Mouse (Mus musculus) heart, embryonic 16.5 days (tissue): ENCODE measurements around the gene Slc51b. TPM values are rescaled to one million over a fixed set of nuclear protein-coding genes. Genes with fewer than 3 reads are reported as not detected.

ENCODE experiments used
- ATAC-seq: fragments of 200-750 bp; cut with Nextera tagmentation; replicated peaks from 2 replicates; pipeline ENCODE4 v1.8.0; 2017; ENCODE audit warnings: moderate number of reproducible peaks; ENCODE audit not compliant: insufficient read depth, low FRiP score; ENCODE audit errors: extremely low read depth
- H3K27ac ChIP-seq: fragments of 300-500 bp; sonication (generic); 2 replicates; pipeline ENCODE4 v1.5.1; 2014; ENCODE audit warnings: mild to moderate bottlenecking, low read length, control low read depth, moderate library complexity
- H3K27me3 ChIP-seq: fragments of 300-500 bp; sonication (generic); 2 replicates; pipeline ENCODE4 v1.6.1; 2014; ENCODE audit warnings: low read length, mixed read lengths; ENCODE audit not compliant: control insufficient read depth, insufficient read depth
- H3K36me3 ChIP-seq: fragments of 300-500 bp; sonication (generic); 2 replicates; pipeline ENCODE4 v1.6.1; 2014; ENCODE audit not compliant: control insufficient read depth, insufficient read depth
- H3K4me1 ChIP-seq: fragments of 300-500 bp; sonication (generic); 2 replicates; pipeline ENCODE4 v1.6.1; 2014; ENCODE audit warnings: low read length, mixed read lengths; ENCODE audit not compliant: control insufficient read depth, insufficient read depth
- H3K4me2 ChIP-seq: fragments of 300-500 bp; sonication (generic); 2 replicates; pipeline ENCODE4 v1.6.1; 2014; ENCODE audit warnings: low read depth, mild to moderate bottlenecking, control low read depth, low read length
- H3K4me3 ChIP-seq: fragments of 300-500 bp; sonication (generic); 2 replicates; pipeline ENCODE4 v1.5.1; 2014; ENCODE audit warnings: mild to moderate bottlenecking, control low read depth, low read length
- H3K9ac ChIP-seq: fragments of 300-500 bp; sonication (generic); 2 replicates; pipeline ENCODE4 v1.6.1; 2014; ENCODE audit warnings: low read length, control low read depth
- H3K9me3 ChIP-seq: fragments of 300-500 bp; sonication (generic); replicated peaks from 2 replicates; pipeline ENCODE4 v1.6.1; 2016; ENCODE audit warnings: low read length; ENCODE audit not compliant: control insufficient read depth
- WGBS: fragments of 180-500 bp; shearing (Covaris S2); extraction: QIAGEN DNeasy Blood & Tissue Kit; methylation state at CpG from one replicate; pipeline ENCODE4 v1.1.7; 2014; 5-methylcytosine and 5-hydroxymethylcytosine counted together
- polyA plus RNA-seq: library from polyadenylated mRNA; unstranded; fragments of >200 nt; fragmentation: Nextera tagmentation; extraction: Ambion mirVana; gene quantifications from 2 replicates; pipeline ENCODE4 v1.2.1, GENCODE M21; 2015

Slc51b gene
- polyA plus RNA-seq, 1 experiment from 2014 or later, result 0.70 TPM

GRCm38 (mm10) chr9:65371756-65372155, 51.0 kb downstream of the Slc51b start:
- Histone ChIP-seq H3K9me3 (no peaks in the 10 kb centered on the region), H3K36me3 (no peaks in the 10 kb centered on the region), H3K4me3 (no peak overlapping the region), H3K4me1 (no peaks in the 10 kb centered on the region), H3K27ac (no peak overlapping the region), H3K27me3 (no peaks in the 10 kb centered on the region), H3K9ac (no peak overlapping the region), H3K4me2 (no peak overlapping the region)
- no peak for ATAC-seq
- WGBS, result 67% methylated on average over 24 of the region's 24 CpGs

GRCm38 (mm10) chr9:65365721-65366120, 57.0 kb downstream of the Slc51b start:
- Histone ChIP-seq H3K36me3 (peaks cover 13% of the 10 kb centered on the region; the same call in 1 of the 2 replicates), H3K27me3 (no peaks in the 10 kb centered on the region), H3K9me3 (no peaks in the 10 kb centered on the region), H3K4me1 (peaks cover 12% of the 10 kb centered on the region), H3K9ac (no peak overlapping the region), H3K4me3 (no peak overlapping the region), H3K27ac (no peak overlapping the region), H3K4me2 (no peak overlapping the region)
- ATAC-seq, result no peak
- WGBS, result 83% methylated on average over 7 of the region's 7 CpGs

GRCm38 (mm10) chr9:65363684-65364083, 59.1 kb downstream of the Slc51b start:
- Histone ChIP-seq H3K9ac (no peak overlapping the region), H3K4me2 (no peak overlapping the region), H3K27me3 (no peaks in the 10 kb centered on the region), H3K4me1 (peaks cover 19% of the 10 kb centered on the region), H3K4me3 (no peak overlapping the region), H3K27ac (no peak overlapping the region), H3K9me3 (no peaks in the 10 kb centered on the region), H3K36me3 (peaks cover 25% of the 10 kb centered on the region)
- peak; percentile 72; the same call in 1 of the 2 replicates for ATAC-seq
- WGBS, result 34% methylated on average over 9 of the region's 9 CpGs

Other genes starting within 250 kb of the Slc51b start
- gene Parp16, start 227.6 kb downstream of the Slc51b start, polyA plus RNA-seq, result 5.4 and 6.5 TPM in 2 replicates
- gene Cilp, start 157.8 kb downstream of the Slc51b start, polyA plus RNA-seq, result 0.08 and 0.14 TPM in 2 replicates
- 49.0 and 53.5 TPM in 2 replicates for gene Clpx, start 128.7 kb downstream of the Slc51b start, polyA plus RNA-seq
- gene Pdcd7, start 76.9 kb downstream of the Slc51b start, polyA plus RNA-seq, result 5.3 and 5.7 TPM in 2 replicates
- 0.13 and 0.42 TPM in 2 replicates for gene Ubap1l, start 61.9 kb downstream of the Slc51b start, polyA plus RNA-seq
- 1.4 and 1.8 TPM in 2 replicates for gene Kbtbd13, start 31.3 kb downstream of the Slc51b start, polyA plus RNA-seq
- gene Rasl12, start 24.4 kb downstream of the Slc51b start, polyA plus RNA-seq, result 8.4 and 11.6 TPM in 2 replicates
- 13.7 and 15.0 TPM in 2 replicates for gene Mtfmt, start 12.8 kb upstream of the Slc51b start, polyA plus RNA-seq
- gene Spg21, start 38.0 kb upstream of the Slc51b start, polyA plus RNA-seq, result 59.9 and 61.9 TPM in 2 replicates
- not detected in 2 replicates for gene Ankdd1a, start 97.2 kb upstream of the Slc51b start, polyA plus RNA-seq
- gene Plekho2, start 157.1 kb upstream of the Slc51b start, polyA plus RNA-seq, result 11.0 and 12.0 TPM in 2 replicates
- 11.9 and 13.9 TPM in 2 replicates for gene Pif1, start 164.2 kb upstream of the Slc51b start, polyA plus RNA-seq
- 105 and 108 TPM in 2 replicates for gene Rbpms2, start 206.7 kb upstream of the Slc51b start, polyA plus RNA-seq
- 299 and 313 TPM in 2 replicates for gene Oaz2, start 245.0 kb upstream of the Slc51b start, polyA plus RNA-seq